Mouse (Mus musculus) hindbrain, embryonic 15.5 days (tissue): ENCODE measurements around the gene Gm44511. TPM values are rescaled to one million over a fixed set of nuclear protein-coding genes. Genes with fewer than 3 reads are reported as not detected.
A peak's percentile ranks its signal among the peaks of the same experiment; 100 is the strongest.
"Not testable (repeated sequence)": the region's sequence is repeated elsewhere in the genome, so short reads cannot be mapped to it uniquely, and the experiment has no call there.

Experiments
- ATAC-seq: fragments of 200-750 bp; cut with Nextera tagmentation; 2 replicates; pipeline ENCODE4 v1.8.0; 2017; ENCODE audit warnings: low read depth, moderate number of reproducible peaks, moderate TSS enrichment; ENCODE audit not compliant: low FRiP score
- H3K27ac ChIP-seq: fragments of 300-500 bp; sonication (generic); replicated peaks from 2 replicates; pipeline ENCODE4 v1.5.1; 2015; ENCODE audit warnings: mild to moderate bottlenecking, inconsistent platforms
- H3K27me3 ChIP-seq: fragments of 300-500 bp; sonication (generic); 2 replicates; pipeline ENCODE4 v1.6.1; 2015; ENCODE audit warnings: control low read depth, inconsistent platforms
- H3K36me3 ChIP-seq: fragments of 300-500 bp; sonication (generic); 2 replicates; pipeline ENCODE4 v1.6.1; 2015; ENCODE audit warnings: control low read depth, inconsistent platforms
- H3K4me1 ChIP-seq: fragments of 300-500 bp; sonication (generic); replicated peaks from 2 replicates; pipeline ENCODE4 v1.6.1; 2015; ENCODE audit warnings: control low read depth, inconsistent platforms
- H3K4me2 ChIP-seq: fragments of 300-500 bp; sonication (generic); 2 replicates; pipeline ENCODE4 v1.6.1; 2015; ENCODE audit warnings: moderate library complexity, mild to moderate bottlenecking, inconsistent platforms
- H3K4me3 ChIP-seq: fragments of 300-500 bp; sonication (generic); 2 replicates; pipeline ENCODE4 v1.5.1; 2015; ENCODE audit warnings: mild to moderate bottlenecking, inconsistent platforms
- H3K9ac ChIP-seq: fragments of 300-500 bp; sonication (generic); 2 replicates; pipeline ENCODE4 v1.6.1; 2015; ENCODE audit warnings: inconsistent platforms
- H3K9me3 ChIP-seq: fragments of 300-500 bp; sonication (generic); 2 replicates; pipeline ENCODE4 v1.6.1; 2016; ENCODE audit warnings: control low read depth, inconsistent platforms
- whole genome bisulfite sequencing: fragments of 180-500 bp; shearing (Covaris S2); methylation state at CpG from one replicate; pipeline ENCODE4 v1.1.7; 2015; 5-methylcytosine and 5-hydroxymethylcytosine counted together
- polyA plus RNA-seq: library from polyadenylated mRNA; unstranded; fragments of >200 nt; fragmentation: Nextera tagmentation; extraction: Ambion mirVana; gene quantifications from 2 replicates; pipeline ENCODE4 v1.2.1, GENCODE M21; 2015

The Gm44511 gene
- polyA plus RNA-seq, 1 experiment from 2014 or later = not detected

DNA sequence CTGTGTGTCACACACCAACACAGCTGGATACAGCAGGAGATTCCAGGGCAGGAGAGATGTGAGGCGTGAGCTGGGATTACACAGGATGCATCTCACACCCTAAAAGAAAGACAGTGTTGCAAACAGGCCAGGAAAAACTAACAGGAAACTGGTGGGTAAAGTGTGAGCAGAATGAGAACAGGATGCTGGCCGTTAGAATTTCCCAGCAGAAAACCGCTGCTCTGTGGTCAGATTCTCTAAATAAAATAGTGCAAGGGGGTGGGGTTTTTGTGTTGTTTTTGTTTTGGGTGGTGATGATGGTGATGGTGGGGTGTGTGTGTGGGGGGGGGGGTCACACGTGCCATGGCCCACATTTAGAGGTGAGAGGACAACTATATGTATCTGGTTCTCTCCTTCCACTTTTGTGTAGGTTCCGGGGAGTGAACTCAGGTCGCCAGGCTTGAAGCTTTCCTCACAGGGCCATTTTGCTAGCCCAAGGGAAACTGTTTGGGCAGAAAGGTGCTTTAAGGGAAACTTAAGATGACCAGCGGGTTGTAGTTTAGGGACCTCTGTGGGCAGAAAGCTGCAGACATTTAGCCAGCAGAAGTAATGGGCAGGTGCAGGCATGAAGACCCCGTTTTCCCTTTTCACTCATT, 29.7 kb downstream of the Gm44511 start:
- WGBS = 79% methylated on average over 8 of the region's 8 CpGs
- Histone ChIP-seq H3K4me1 (peaks cover 14% of the 10 kb centered on the region), H3K9me3 (no peaks in the 10 kb centered on the region), H3K4me2 (no peak overlapping the region), H3K9ac (no peak overlapping the region), H3K27me3 (no peaks in the 10 kb centered on the region), H3K36me3 (no peaks in the 10 kb centered on the region), H3K27ac (no peak overlapping the region), H3K4me3 (no peak overlapping the region)
- no peak for ATAC-seq

DNA sequence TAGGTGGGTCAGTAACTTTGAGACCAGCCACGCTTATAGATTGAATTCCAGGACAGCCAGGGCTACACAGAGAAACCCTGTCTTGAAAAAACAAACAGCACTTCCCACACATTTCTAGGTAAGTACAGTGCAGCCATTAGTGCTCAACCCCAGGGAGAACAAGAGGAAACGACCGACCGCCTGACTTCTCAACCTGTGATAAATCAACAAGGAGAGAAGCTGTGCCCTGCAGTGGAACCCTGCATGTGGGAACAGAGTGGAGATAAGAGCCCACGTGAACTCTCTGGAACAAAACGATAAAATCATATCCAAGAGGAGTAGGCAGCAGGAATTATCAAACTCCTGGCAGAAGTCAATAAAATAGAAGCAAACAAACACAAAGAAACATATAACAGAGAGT, 32.4 kb downstream of the Gm44511 start:
- no peak overlapping the region for H3K9ac ChIP-seq
- no peaks in the 10 kb centered on the region for H3K27me3 ChIP-seq
- no peak overlapping the region for H3K27ac ChIP-seq
- no peak overlapping the region for H3K4me2 ChIP-seq
- peaks cover 11% of the 10 kb centered on the region for H3K4me1 ChIP-seq
- H3K9me3 ChIP-seq = no peaks in the 10 kb centered on the region
- no peak for ATAC-seq
- H3K36me3 ChIP-seq = no peaks in the 10 kb centered on the region
- no peak overlapping the region for H3K4me3 ChIP-seq
- 65% methylated on average over 6 of the region's 6 CpGs for WGBS

DNA sequence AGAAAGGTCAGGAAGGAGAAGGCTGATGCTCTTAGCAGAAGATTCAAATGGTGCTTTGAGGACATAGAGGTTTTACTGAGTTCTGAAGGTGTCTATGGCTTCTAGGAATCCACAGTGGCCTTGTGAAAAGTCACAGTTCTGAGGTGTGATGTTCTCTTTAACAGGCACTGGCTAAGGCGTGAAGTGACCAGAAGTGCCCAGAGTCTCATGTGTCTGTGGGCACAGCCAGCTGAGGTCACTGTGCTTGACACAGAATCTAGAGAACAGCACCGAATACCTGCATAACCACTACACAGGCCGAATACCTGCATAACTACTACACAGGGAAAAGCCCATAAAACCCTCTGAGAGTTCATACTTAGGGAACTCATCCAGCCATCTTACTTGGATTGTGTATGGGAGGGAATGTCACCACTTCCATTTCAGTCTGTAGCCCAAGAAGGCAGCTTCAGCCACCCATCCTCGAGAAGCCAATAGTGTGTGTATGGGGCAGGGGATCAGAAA, 35.6 kb downstream of the Gm44511 start:
- H3K4me2 ChIP-seq, ATAC-seq, H3K27ac ChIP-seq, H3K9ac ChIP-seq, H3K36me3 ChIP-seq, H3K27me3 ChIP-seq, H3K4me1 ChIP-seq, H3K4me3 ChIP-seq, H3K9me3 ChIP-seq: not testable (repeated sequence)
- WGBS = 90% methylated on average over 4 of the region's 4 CpGs

DNA sequence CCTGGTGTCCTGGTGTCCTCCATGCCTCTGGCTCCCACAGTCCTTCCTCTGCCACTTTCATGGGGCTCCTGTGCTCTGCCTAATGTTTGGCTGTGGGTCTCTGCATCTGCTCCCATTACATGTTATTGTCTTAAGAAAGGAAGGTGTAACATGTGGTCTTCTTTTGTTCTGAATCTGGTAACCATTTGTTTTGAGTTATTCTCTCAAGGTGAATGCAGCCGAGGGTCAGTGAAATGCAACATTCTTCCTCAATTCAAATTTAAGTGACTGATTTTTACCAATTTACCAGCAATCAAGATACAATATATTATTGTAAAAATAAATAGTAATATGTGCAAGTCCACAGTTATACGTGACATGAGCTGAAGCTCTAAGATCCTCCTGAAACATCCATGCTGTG, 37.0 kb downstream of the Gm44511 start, which contains the start of gene Klrb1c:
TSS of gene Klrb1c (minus strand) at position 101 of the 400 bp plus-strand sequence.
- Histone ChIP-seq H3K9ac (no peak within 1 kb of the TSS), H3K4me1 (no peaks in the 10 kb centered on the region), H3K27me3 (no peaks in the 10 kb centered on the region), H3K27ac (no peak within 1 kb of the TSS), H3K4me3 (no peak within 1 kb of the TSS), H3K4me2 (no peak within 1 kb of the TSS), H3K9me3 (no peaks in the 10 kb centered on the region), H3K36me3 (no peaks in the 10 kb centered on the region)
- no peak for ATAC-seq
- WGBS = 90% methylated on average over 2 of the region's 2 CpGs

DNA sequence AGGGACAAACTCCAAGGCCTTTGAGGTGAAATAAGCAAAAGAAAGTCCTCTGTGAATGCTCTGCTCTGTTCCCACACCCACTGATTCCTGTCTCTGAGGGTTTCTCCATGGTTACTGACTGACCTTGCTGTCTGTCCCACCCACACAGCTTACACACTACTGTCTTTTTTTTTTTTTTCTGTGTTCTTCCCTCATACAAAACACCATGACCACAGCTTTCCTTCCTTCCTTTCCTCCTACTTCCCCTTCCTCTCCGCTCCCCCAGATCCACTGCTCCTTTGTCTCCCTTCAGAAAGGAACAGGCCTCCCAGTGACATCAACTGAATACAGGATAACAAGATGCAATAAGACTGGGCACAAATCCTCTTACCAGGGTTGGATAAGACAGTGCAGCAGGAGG, 37.6 kb downstream of the Gm44511 start:
- no peak overlapping the region for H3K4me3 ChIP-seq
- WGBS = 88% methylated on average over 1 of the region's 1 CpGs
- H3K36me3 ChIP-seq = no peaks in the 10 kb centered on the region
- no peak overlapping the region for H3K4me2 ChIP-seq
- no peaks in the 10 kb centered on the region for H3K4me1 ChIP-seq
- no peak overlapping the region for H3K27ac ChIP-seq
- no peak overlapping the region for H3K9ac ChIP-seq
- no peaks in the 10 kb centered on the region for H3K9me3 ChIP-seq
- H3K27me3 ChIP-seq = no peaks in the 10 kb centered on the region
- ATAC-seq = no peak

DNA sequence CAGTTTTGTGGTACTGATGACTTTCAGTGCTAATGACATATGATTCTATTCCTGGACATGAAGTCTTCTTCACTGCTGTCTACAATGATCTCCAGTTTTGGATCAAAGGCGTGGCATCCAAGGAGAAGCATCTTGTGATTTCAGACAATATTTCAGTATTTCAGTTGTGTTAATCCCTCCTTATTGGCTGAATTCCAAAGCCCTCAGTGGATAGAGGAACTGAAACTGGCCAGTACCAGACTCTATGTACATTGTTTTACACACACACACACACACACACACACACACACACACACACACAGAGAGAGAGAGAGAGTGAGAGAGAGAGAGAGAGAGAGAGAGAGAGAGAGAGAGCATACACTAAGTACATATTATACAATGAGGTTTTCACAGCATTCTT, 39.7 kb downstream of the Gm44511 start:
- H3K36me3 ChIP-seq, H3K9ac ChIP-seq, H3K4me3 ChIP-seq, H3K4me2 ChIP-seq, H3K27ac ChIP-seq, H3K27me3 ChIP-seq, ATAC-seq, H3K4me1 ChIP-seq, H3K9me3 ChIP-seq: not testable (repeated sequence)
- 91% methylated on average over 1 of the region's 1 CpGs for WGBS

DNA sequence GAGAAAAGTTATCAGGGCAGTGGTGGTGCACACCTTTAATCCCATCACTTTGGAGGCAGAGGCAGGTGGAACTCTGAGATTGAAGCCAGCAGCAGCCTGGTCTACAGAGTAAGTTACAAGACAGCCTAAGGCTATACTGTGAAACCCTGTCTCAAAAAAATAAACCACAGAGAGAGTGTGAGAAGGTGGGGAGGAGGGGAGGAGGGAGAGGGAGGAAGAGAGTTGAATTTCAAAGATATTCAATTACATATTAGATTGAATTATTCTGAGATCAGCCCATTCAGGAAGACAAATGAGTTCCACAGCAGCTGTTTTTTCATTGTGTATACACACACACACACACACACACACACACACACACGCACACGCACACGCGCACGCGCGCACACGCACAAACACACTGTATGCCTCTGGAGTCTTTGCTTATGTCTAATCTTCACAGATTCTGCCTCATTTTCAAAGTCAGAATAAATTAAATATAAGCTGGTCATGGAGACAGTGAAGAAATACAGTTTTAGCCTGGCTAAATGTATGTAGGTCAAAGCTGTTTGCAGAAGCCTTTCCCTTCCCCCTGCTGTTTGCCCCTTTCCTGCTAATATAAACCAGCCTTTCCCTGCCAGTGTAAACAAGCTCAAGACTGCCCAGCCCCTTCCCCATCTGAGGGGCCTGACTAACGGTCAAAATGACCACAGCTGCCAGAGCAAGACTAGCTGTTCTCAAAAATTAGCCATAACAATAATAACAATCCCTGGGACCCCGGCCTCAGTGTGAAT, 56.4 kb downstream of the Gm44511 start:
- Histone ChIP-seq H3K4me3 (no peak overlapping the region), H3K27ac (no peak overlapping the region), H3K27me3 (no peaks in the 10 kb centered on the region), H3K9ac (no peak overlapping the region), H3K4me1 (peaks cover 4% of the 10 kb centered on the region; the same call in 1 of the 2 replicates), H3K4me2 (no peak overlapping the region), H3K36me3 (no peaks in the 10 kb centered on the region), H3K9me3 (no peaks in the 10 kb centered on the region)
- ATAC-seq = no peak
- WGBS = 75% methylated on average over 10 of the region's 10 CpGs

DNA sequence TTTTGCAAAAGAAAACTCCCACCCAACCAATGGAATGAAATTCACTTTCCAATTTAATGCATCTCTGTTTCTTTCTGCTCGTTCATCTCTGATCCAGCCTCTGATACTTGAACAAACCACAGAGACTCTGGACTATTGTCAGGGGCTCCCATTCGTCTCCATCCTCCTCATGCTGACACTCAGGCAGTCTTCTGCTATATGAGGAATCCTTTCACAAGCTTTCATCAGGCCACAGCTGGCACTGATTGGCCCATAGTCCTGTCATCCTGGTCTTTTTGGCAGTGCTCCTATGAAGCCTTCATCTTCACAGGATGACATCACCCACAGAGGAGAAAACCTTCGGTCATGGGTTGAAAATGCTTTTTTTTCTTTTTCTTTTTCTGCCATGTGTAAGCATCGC, 58.1 kb downstream of the Gm44511 start:
- Histone ChIP-seq H3K4me2 (no peak overlapping the region), H3K27ac (no peak overlapping the region), H3K9me3 (no peaks in the 10 kb centered on the region), H3K9ac (no peak overlapping the region), H3K36me3 (no peaks in the 10 kb centered on the region), H3K27me3 (no peaks in the 10 kb centered on the region), H3K4me1 (peaks cover 6% of the 10 kb centered on the region; the same call in 1 of the 2 replicates), H3K4me3 (no peak overlapping the region)
- no peak for ATAC-seq
- WGBS = 77% methylated on average over 4 of the region's 4 CpGs

DNA sequence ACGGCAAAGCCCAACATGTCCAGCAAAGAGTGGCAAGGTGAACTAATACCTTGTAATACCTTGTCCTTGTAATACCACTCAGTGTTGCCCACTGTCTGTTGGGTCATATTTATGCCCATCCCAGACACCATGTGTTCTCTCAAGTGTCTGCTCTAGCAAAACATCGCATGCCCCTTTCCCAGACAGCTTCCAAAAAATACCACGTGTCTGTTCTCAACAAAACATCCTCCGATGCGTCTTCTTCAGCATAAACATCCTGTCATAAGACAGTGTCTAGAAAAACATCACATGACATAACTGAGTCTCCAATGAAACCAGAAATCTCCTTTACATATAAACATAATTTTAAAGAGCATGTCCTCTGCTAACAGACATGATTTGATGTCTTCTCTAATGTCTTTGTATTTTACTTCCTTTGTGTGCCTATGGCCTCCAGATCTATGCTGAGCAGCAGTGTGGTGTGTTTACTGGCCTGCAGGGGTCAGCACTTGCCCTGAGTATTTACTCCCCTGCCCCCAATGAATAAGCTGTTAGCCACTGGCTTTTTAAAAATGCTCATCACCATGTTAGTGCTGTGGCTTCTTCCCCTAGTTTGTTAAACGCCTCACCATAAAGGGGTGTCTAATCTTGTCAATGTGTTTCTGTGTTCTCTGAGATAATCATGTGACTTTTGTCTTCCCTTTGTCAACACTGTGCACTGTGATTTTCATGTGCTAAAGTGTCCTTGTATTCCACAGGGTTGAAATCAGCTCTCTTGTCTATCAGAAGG, 59.4 kb downstream of the Gm44511 start:
- ATAC-seq, H3K4me1 ChIP-seq, H3K36me3 ChIP-seq, H3K27me3 ChIP-seq, H3K9me3 ChIP-seq, H3K4me2 ChIP-seq, H3K9ac ChIP-seq, H3K4me3 ChIP-seq: not testable (repeated sequence)
- 62% methylated on average over 6 of the region's 6 CpGs for WGBS
- peak overlapping the region; percentile 51; the same call in 1 of the 2 replicates for H3K27ac ChIP-seq

DNA sequence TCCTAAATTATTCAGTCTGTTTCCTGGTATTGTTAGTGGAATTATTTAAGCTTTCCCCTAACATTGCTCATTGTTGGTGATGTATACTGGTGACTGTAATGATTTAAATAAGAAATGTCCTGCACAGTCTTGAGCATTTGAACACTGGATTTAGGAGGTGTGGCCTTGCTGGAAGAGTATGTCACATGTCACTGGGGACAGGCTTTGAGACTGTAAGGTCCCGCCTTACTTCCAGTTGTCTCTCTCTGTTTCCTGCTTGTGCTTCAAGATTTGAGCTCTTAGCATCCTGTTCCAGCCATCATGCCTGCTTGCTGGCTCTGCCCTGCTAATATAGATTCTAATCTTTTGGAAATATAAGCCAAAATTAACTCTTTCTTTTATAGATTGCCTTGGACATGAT, 60.9 kb downstream of the Gm44511 start:
- no peaks in the 10 kb centered on the region for H3K27me3 ChIP-seq
- no peaks in the 10 kb centered on the region for H3K36me3 ChIP-seq
- no peak overlapping the region for H3K4me2 ChIP-seq
- no peak overlapping the region for H3K27ac ChIP-seq
- no peak overlapping the region for H3K9ac ChIP-seq
- H3K4me1 ChIP-seq = peaks cover 14% of the 10 kb centered on the region
- no peak for ATAC-seq
- H3K4me3 ChIP-seq = no peak overlapping the region
- 82% methylated on average over 1 of the region's 1 CpGs for WGBS
- H3K9me3 ChIP-seq = no peaks in the 10 kb centered on the region

DNA sequence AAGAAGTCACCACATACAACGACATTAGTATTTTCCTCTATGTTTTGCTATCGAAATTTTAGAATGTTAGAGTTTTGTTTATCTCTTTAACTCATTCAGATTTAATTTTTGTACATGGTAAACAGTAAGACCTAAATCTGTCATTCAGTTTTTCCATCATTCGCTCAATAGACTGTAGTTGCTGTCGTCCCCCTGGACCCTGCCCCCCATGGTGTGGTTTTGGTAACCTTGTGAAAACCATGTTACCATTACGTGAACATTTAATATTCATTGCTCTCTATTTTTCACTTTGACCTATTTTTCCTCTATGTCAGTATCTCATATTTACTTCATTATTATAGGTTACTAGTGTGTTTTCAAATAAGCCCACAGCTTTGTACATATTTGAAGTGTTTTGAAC, 61.5 kb downstream of the Gm44511 start:
- Histone ChIP-seq H3K27me3 (no peaks in the 10 kb centered on the region), H3K4me1 (peaks cover 14% of the 10 kb centered on the region), H3K9me3 (no peaks in the 10 kb centered on the region), H3K36me3 (no peaks in the 10 kb centered on the region), H3K27ac (peak overlapping the region; percentile 86), H3K9ac (peak overlapping the region; percentile 54), H3K4me2 (peak overlapping the region; percentile 52), H3K4me3 (peak overlapping the region; percentile 48)
- 13% methylated on average over 5 of the region's 5 CpGs for WGBS
- ATAC-seq = no peak
